Mouse (Mus musculus): ENCODE data around the gene Aqp6. TPM values are rescaled to one million over a fixed set of nuclear protein-coding genes. Genes with fewer than 3 reads are reported as not detected.
A peak's percentile ranks its signal among the peaks of the same experiment; 100 is the strongest.

Aqp6 gene
- polyA plus RNA-seq, 1 experiment from 2014 or later: not detected

DNA sequence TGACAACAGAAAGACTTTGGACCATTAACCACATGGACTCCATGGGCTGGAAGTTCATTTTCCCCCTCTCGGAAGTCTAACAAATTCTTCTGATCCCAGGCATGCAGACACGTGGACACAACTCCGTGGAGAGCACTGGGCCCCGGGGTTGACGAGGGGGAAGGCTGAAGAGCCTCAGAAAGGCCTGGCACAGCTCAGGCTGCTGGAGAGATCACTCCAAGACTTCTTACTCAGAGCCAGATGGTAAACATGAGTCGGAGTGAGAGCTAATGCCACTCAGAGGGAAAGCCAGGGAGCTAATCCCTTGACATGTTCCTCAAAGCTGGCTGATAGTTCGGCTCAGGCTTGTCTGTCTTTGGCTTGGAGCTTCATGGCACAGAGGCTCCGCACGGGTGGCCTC is 14.0 kb downstream of the Aqp6 start:
- Histone ChIP-seq H3K9me3 (replicated peaks) (no peaks in the 10 kb centered on the region), H3K4me1 (peaks cover 32% of the 10 kb centered on the region), H3K36me3 (no peaks in the 10 kb centered on the region), H3K4me3 (replicated peaks) (no peak overlapping the region), H3K27ac (replicated peaks) (peak overlapping the region; percentile 65), H3K27me3 (peaks cover 13% of the 10 kb centered on the region), H3K9ac (no peak overlapping the region), H3K4me2 (replicated peaks) (peak overlapping the region; percentile 34)
- peak; percentile 82 for ATAC-seq (ENCODE audit: insufficient number of reproducible peaks, low FRiP score, low TSS enrichment, low read depth)
- WGBS: 15% methylated on average over 9 of the region's 9 CpGs

GRCm38 (mm10) chr15:99618595-99618994 is 17.4 kb downstream of the Aqp6 start:
- H3K27ac ChIP-seq (replicated peaks): no peak overlapping the region
- peaks cover 27% of the 10 kb centered on the region for H3K36me3 ChIP-seq
- H3K27me3 ChIP-seq: peaks cover 8% of the 10 kb centered on the region
- no peak for ATAC-seq (ENCODE audit: insufficient number of reproducible peaks, low FRiP score, low TSS enrichment, low read depth)
- no peak overlapping the region for H3K4me2 ChIP-seq (replicated peaks)
- no peak overlapping the region for H3K9ac ChIP-seq
- H3K9me3 ChIP-seq (replicated peaks): no peaks in the 10 kb centered on the region
- H3K4me3 ChIP-seq (replicated peaks): no peak overlapping the region
- 73% methylated on average over 3 of the region's 3 CpGs for WGBS
- peaks cover 22% of the 10 kb centered on the region for H3K4me1 ChIP-seq

DNA sequence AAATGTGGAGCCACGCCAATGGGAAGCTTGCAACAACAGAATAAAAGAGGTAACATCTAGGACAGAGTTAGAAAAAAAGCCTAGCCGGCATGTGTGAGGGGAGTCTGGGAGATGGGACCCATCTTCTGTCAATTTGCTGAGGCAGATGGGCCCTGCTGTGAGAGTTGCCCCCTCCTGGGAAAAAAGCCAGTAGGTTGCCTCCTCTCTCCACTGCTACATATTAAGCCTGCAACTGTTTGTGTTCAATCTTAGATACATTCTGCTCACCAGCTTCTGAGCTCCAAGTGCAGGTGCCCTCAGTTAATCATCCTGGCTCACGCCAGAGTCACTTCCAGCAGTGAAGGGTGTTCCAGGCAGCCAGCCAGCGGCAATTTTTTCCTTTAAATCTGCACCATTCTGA is 18.6 kb downstream of the Aqp6 start:
- ATAC-seq (ENCODE audit: insufficient number of reproducible peaks, low FRiP score, low TSS enrichment, low read depth): no peak
- Histone ChIP-seq H3K9me3 (replicated peaks) (no peaks in the 10 kb centered on the region), H3K27ac (replicated peaks) (no peak overlapping the region), H3K4me1 (peaks cover 9% of the 10 kb centered on the region), H3K27me3 (no peaks in the 10 kb centered on the region; the same call in 1 of the 2 replicates), H3K4me3 (replicated peaks) (no peak overlapping the region), H3K36me3 (peaks cover 37% of the 10 kb centered on the region), H3K4me2 (replicated peaks) (no peak overlapping the region), H3K9ac (no peak overlapping the region)
- WGBS: 84% methylated on average over 4 of the region's 4 CpGs

GRCm38 (mm10) chr15:99622063-99622462 is 20.9 kb downstream of the Aqp6 start:
- H3K9ac ChIP-seq: no peak overlapping the region
- H3K36me3 ChIP-seq: peaks cover 59% of the 10 kb centered on the region
- no peak overlapping the region for H3K4me3 ChIP-seq (replicated peaks)
- no peaks in the 10 kb centered on the region for H3K27me3 ChIP-seq
- H3K9me3 ChIP-seq (replicated peaks): no peaks in the 10 kb centered on the region
- H3K4me2 ChIP-seq (replicated peaks): no peak overlapping the region
- no peak for ATAC-seq (ENCODE audit: insufficient number of reproducible peaks, low FRiP score, low TSS enrichment, low read depth)
- 95% methylated on average over 11 of the region's 11 CpGs for WGBS
- no peak overlapping the region for H3K27ac ChIP-seq (replicated peaks)
- no peaks in the 10 kb centered on the region for H3K4me1 ChIP-seq

- H3K9ac ChIP-seq: no peak overlapping the region
- ATAC-seq (ENCODE audit: insufficient number of reproducible peaks, low FRiP score, low TSS enrichment, low read depth): no peak
- H3K4me1 ChIP-seq: no peaks in the 10 kb centered on the region
- no peaks in the 10 kb centered on the region for H3K27me3 ChIP-seq
- peaks cover 89% of the 10 kb centered on the region for H3K36me3 ChIP-seq
- no peak overlapping the region for H3K4me3 ChIP-seq (replicated peaks)
- H3K27ac ChIP-seq (replicated peaks): no peak overlapping the region
- H3K9me3 ChIP-seq (replicated peaks): no peaks in the 10 kb centered on the region
- H3K4me2 ChIP-seq (replicated peaks): no peak overlapping the region
Measured at GRCm38 (mm10) chr15:99631618-99632017, 30.4 kb downstream of the Aqp6 start.

DNA sequence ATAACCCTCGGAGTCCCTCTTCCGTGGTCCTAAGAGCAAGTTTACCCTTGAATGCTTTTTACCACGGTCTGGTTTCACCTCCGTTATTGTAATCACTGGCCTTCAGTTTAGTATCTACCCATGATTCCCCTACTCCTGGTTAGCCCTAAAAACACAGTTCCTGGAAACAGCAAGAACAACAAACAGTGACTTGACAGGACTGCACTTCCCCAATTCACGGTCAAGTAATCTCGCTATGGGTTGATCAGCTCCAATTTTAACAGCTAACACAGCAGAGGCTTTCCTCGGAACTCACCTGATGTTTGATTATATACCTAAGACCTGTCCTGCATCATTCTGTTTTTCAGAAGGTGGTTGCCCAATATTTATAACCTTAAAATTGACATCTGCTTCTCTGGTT is 33.5 kb downstream of the Aqp6 start:
- no peaks in the 10 kb centered on the region for H3K27me3 ChIP-seq
- H3K4me3 ChIP-seq (replicated peaks): no peak overlapping the region
- H3K36me3 ChIP-seq: peaks cover 79% of the 10 kb centered on the region
- 88% methylated on average over 7 of the region's 7 CpGs for WGBS
- no peaks in the 10 kb centered on the region for H3K9me3 ChIP-seq (replicated peaks)
- H3K27ac ChIP-seq (replicated peaks): no peak overlapping the region
- H3K9ac ChIP-seq: no peak overlapping the region
- no peak overlapping the region for H3K4me2 ChIP-seq (replicated peaks)
- 0 out of 2 replicates have a peak, but pooled peaks cover 7% of the 10 kb centered on the region for H3K4me1 ChIP-seq
- ATAC-seq (ENCODE audit: insufficient number of reproducible peaks, low FRiP score, low TSS enrichment, low read depth): no peak

DNA sequence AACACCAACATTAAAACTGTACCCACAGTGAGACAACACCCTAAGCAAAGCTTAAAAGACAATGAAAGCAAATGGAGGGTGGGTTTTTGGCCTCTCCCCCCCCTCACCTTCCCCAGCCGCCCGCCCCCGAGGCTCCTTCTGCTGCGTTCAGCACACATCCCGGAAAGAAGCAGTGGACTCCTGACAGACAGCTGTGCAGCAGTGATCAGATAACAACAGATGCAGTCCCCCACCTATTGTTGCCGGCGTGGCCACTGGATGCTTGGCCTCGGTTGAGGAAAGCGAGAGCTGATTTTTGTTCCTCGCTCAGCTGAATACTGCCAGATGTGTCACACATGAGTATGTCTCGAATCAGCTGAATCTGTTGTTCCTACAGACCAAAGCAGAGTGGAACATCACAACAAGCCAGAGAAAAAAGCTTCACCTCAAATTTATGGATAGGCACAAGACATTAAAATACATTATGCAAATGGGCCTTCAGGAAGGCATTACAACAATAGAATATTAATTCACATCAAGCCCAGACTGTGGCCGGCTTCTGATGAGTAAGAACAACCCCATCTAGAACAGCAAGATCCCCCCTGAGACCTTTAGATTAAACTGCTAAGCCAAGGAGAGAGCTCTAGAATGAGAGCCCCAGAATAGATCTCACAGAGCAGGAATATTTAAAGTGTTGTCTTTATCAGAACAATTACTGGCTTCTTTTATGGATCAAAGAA is 36.4 kb downstream of the Aqp6 start:
- no peak overlapping the region for H3K27ac ChIP-seq (replicated peaks)
- H3K4me2 ChIP-seq (replicated peaks): no peak overlapping the region
- no peaks in the 10 kb centered on the region for H3K9me3 ChIP-seq (replicated peaks)
- 0 out of 2 replicates have a peak, but pooled peaks cover 7% of the 10 kb centered on the region for H3K4me1 ChIP-seq
- WGBS: 51% methylated on average over 12 of the region's 12 CpGs
- no peak for ATAC-seq (ENCODE audit: insufficient number of reproducible peaks, low FRiP score, low TSS enrichment, low read depth)
- peaks cover 54% of the 10 kb centered on the region for H3K36me3 ChIP-seq
- H3K9ac ChIP-seq: no peak overlapping the region
- no peaks in the 10 kb centered on the region for H3K27me3 ChIP-seq
- no peak overlapping the region for H3K4me3 ChIP-seq (replicated peaks)

DNA sequence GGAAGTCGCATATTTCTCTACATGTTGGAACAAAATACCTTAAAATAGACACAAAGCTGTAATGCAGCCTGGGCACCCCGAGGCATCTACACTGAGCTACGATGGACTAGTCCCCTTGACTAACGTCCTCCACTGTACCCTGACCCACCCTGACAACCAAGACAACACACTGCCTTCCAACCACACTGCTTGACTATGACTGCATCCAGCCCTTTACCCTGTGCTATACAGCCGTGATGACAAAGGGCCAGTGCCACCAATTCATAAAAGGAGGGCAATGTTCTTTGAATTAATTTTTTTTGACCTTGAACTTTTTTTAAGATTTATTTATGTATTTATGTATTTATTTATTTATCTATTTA is 36.9 kb downstream of the Aqp6 start:
- Histone ChIP-seq H3K4me3 (replicated peaks) (no peak overlapping the region), H3K4me1 (0 out of 2 replicates have a peak, but pooled peaks cover 7% of the 10 kb centered on the region), H3K9me3 (replicated peaks) (no peaks in the 10 kb centered on the region), H3K27me3 (no peaks in the 10 kb centered on the region), H3K4me2 (replicated peaks) (no peak overlapping the region), H3K27ac (replicated peaks) (no peak overlapping the region), H3K9ac (no peak overlapping the region), H3K36me3 (peaks cover 50% of the 10 kb centered on the region)
- WGBS: 58% methylated on average over 5 of the region's 5 CpGs
- ATAC-seq (ENCODE audit: insufficient number of reproducible peaks, low FRiP score, low TSS enrichment, low read depth): no peak

- Histone ChIP-seq H3K4me3 (replicated peaks) (no peak overlapping the region), H3K27ac (replicated peaks) (no peak overlapping the region), H3K4me1 (peaks cover 32% of the 10 kb centered on the region), H3K9me3 (replicated peaks) (no peaks in the 10 kb centered on the region), H3K9ac (no peak overlapping the region), H3K4me2 (replicated peaks) (no peak overlapping the region), H3K27me3 (no peaks in the 10 kb centered on the region), H3K36me3 (peaks cover 9% of the 10 kb centered on the region; the same call in 1 of the 2 replicates)
- WGBS: 60% methylated on average over 6 of the region's 6 CpGs
- no peak for ATAC-seq (ENCODE audit: insufficient number of reproducible peaks, low FRiP score, low TSS enrichment, low read depth)
Measured at GRCm38 (mm10) chr15:99642622-99643021, 41.4 kb downstream of the Aqp6 start.

- Histone ChIP-seq H3K9ac (no peak overlapping the region), H3K4me1 (peaks cover 40% of the 10 kb centered on the region), H3K27me3 (no peaks in the 10 kb centered on the region), H3K9me3 (replicated peaks) (no peaks in the 10 kb centered on the region), H3K4me3 (replicated peaks) (no peak overlapping the region), H3K36me3 (peaks cover 8% of the 10 kb centered on the region; the same call in 1 of the 2 replicates), H3K4me2 (replicated peaks) (no peak overlapping the region), H3K27ac (replicated peaks) (no peak overlapping the region)
- WGBS: 78% methylated on average over 10 of the region's 10 CpGs
- no peak for ATAC-seq (ENCODE audit: insufficient number of reproducible peaks, low FRiP score, low TSS enrichment, low read depth)
Measured at GRCm38 (mm10) chr15:99643832-99644231, 42.6 kb downstream of the Aqp6 start.

- H3K27ac ChIP-seq (replicated peaks): 0 out of 2 replicates have a peak overlapping the region, but pooled peaks have one; percentile 14
- H3K9me3 ChIP-seq (replicated peaks): no peaks in the 10 kb centered on the region
- no peaks in the 10 kb centered on the region for H3K27me3 ChIP-seq
- WGBS: 51% methylated on average over 7 of the region's 7 CpGs
- no peak for ATAC-seq (ENCODE audit: insufficient number of reproducible peaks, low FRiP score, low TSS enrichment, low read depth)
- H3K4me2 ChIP-seq (replicated peaks): no peak overlapping the region
- H3K4me3 ChIP-seq (replicated peaks): no peak overlapping the region
- peaks cover 49% of the 10 kb centered on the region for H3K4me1 ChIP-seq
- peaks cover 3% of the 10 kb centered on the region; the same call in 1 of the 2 replicates for H3K36me3 ChIP-seq
- H3K9ac ChIP-seq: no peak overlapping the region
Measured at GRCm38 (mm10) chr15:99644776-99645175, 43.6 kb downstream of the Aqp6 start.

GRCm38 (mm10) chr15:99648326-99648725 is 47.1 kb downstream of the Aqp6 start:
- Histone ChIP-seq H3K9me3 (replicated peaks) (no peaks in the 10 kb centered on the region), H3K4me3 (replicated peaks) (no peak overlapping the region), H3K9ac (no peak overlapping the region), H3K4me2 (replicated peaks) (peak overlapping the region; percentile 12), H3K4me1 (peaks cover 61% of the 10 kb centered on the region), H3K27me3 (peaks cover 7% of the 10 kb centered on the region; the same call in 1 of the 2 replicates), H3K27ac (replicated peaks) (peak overlapping the region; percentile 69; the same call in 1 of the 2 replicates), H3K36me3 (no peaks in the 10 kb centered on the region)
- WGBS: 11% methylated on average over 4 of the region's 4 CpGs
- ATAC-seq (ENCODE audit: insufficient number of reproducible peaks, low FRiP score, low TSS enrichment, low read depth): no peak

Data from embryonic facial prominence, embryonic 15.5 days (tissue).